Mouse (Mus musculus) thymus, postnatal 25 days (tissue): ENCODE measurements around the gene Ntrk2.
"Not testable (repeated sequence)": the region's sequence is repeated elsewhere in the genome, so short reads cannot be mapped to it uniquely, and the experiment has no call there.

Experiments
- DNase-seq: peaks from one replicate; pipeline ENCODE4 v3.0.0; 2022

Ntrk2 gene

GRCm38 (mm10) chr13:58972511-58972910 is 166.1 kb downstream of the Ntrk2 start:
- no peak for DNase-seq

- no peak for DNase-seq
These were observed 190.1 kb downstream of the Ntrk2 start for GRCm38 (mm10) chr13:58996447-58996846.

- no peak for DNase-seq
These were observed 191.4 kb downstream of the Ntrk2 start for GRCm38 (mm10) chr13:58997763-58998162.

- peak; percentile 6 for DNase-seq
These were observed 193.1 kb downstream of the Ntrk2 start for GRCm38 (mm10) chr13:58999373-59000053.

- no peak for DNase-seq
These were observed 196.8 kb downstream of the Ntrk2 start for GRCm38 (mm10) chr13:59002943-59003806.

- no peak for DNase-seq
These were observed 197.4 kb downstream of the Ntrk2 start for GRCm38 (mm10) chr13:59003807-59004173.

GRCm38 (mm10) chr13:59004579-59004978 is 198.2 kb downstream of the Ntrk2 start:
- DNase-seq: no peak

GRCm38 (mm10) chr13:59009855-59010254 is 203.5 kb downstream of the Ntrk2 start:
- DNase-seq: no peak

GRCm38 (mm10) chr13:59010893-59011529 is 204.6 kb downstream of the Ntrk2 start:
- no peak for DNase-seq

- peak; percentile 77 for DNase-seq
These were observed 205.1 kb downstream of the Ntrk2 start for GRCm38 (mm10) chr13:59011530-59011903.

- no peak for DNase-seq
These were observed 209.0 kb downstream of the Ntrk2 start for GRCm38 (mm10) chr13:59015360-59015759.

- DNase-seq: no peak
These were observed 210.8 kb downstream of the Ntrk2 start for GRCm38 (mm10) chr13:59017121-59017520.

GRCm38 (mm10) chr13:59022251-59023042 is 216.1 kb downstream of the Ntrk2 start:
- no peak for DNase-seq

- peak; percentile 39 for DNase-seq
These were observed 219.3 kb downstream of the Ntrk2 start for GRCm38 (mm10) chr13:59025653-59026052.

GRCm38 (mm10) chr13:59027436-59027835 is 221.1 kb downstream of the Ntrk2 start:
- no peak for DNase-seq

GRCm38 (mm10) chr13:59028546-59028945 is 222.2 kb downstream of the Ntrk2 start:
- peak; percentile 21 for DNase-seq

- DNase-seq: no peak
These were observed 224.2 kb downstream of the Ntrk2 start for GRCm38 (mm10) chr13:59030574-59030973.

GRCm38 (mm10) chr13:59040156-59040915 is 234.0 kb downstream of the Ntrk2 start:
- no peak for DNase-seq

- DNase-seq: no peak
These were observed 234.8 kb downstream of the Ntrk2 start for GRCm38 (mm10) chr13:59041013-59041764.

- no peak for DNase-seq
These were observed 245.8 kb downstream of the Ntrk2 start for GRCm38 (mm10) chr13:59052188-59052587.

GRCm38 (mm10) chr13:59054331-59054730 is 248.0 kb downstream of the Ntrk2 start:
- DNase-seq: not testable (repeated sequence)
